Mouse (Mus musculus) lung, postnatal 0 days (tissue): ENCODE results near the gene Slc8a3. TPM values are rescaled to one million over a fixed set of nuclear protein-coding genes. Genes with fewer than 3 reads are reported as not detected.

ENCODE experiments used
- ATAC-seq: fragments of 200-750 bp; cut with Nextera tagmentation; 2 replicates; pipeline ENCODE4 v1.8.0; 2017; ENCODE audit warnings: moderate library complexity
- DNase-seq: peaks from one replicate; pipeline ENCODE4 v3.0.0-alpha.2; 2016; ENCODE audit warnings: low spot score
- H3K27ac ChIP-seq: fragments of 300-500 bp; sonication (generic); 2 replicates; pipeline ENCODE4 v1.5.1; 2014; ENCODE audit warnings: antibody characterized with exemption, mild to moderate bottlenecking, low read length, mixed read lengths
- H3K27me3 ChIP-seq: fragments of 300-500 bp; sonication (generic); replicated peaks from 2 replicates; pipeline ENCODE4 v1.6.1; 2014; ENCODE audit warnings: low read length, mixed read lengths; ENCODE audit not compliant: insufficient read depth
- H3K36me3 ChIP-seq: fragments of 300-500 bp; sonication (generic); 2 replicates; pipeline ENCODE4 v1.6.1; 2014; ENCODE audit warnings: low read length, mixed read lengths; ENCODE audit not compliant: insufficient read depth
- H3K4me1 ChIP-seq: fragments of 300-500 bp; sonication (generic); 2 replicates; pipeline ENCODE4 v1.6.1; 2014; ENCODE audit warnings: antibody characterized with exemption, low read depth, low read length, mixed read lengths; ENCODE audit not compliant: insufficient read depth
- H3K4me2 ChIP-seq: fragments of 300-500 bp; sonication (generic); replicated peaks from 2 replicates; pipeline ENCODE4 v1.6.1; 2014; ENCODE audit warnings: low read depth, mild to moderate bottlenecking, low read length, moderate library complexity, mixed read lengths
- H3K4me3 ChIP-seq: fragments of 300-500 bp; sonication (generic); 2 replicates; pipeline ENCODE4 v1.5.1; 2014; ENCODE audit warnings: low read depth, low read length
- H3K9ac ChIP-seq: fragments of 300-500 bp; sonication (generic); replicated peaks from 2 replicates; pipeline ENCODE4 v1.6.1; 2014; ENCODE audit warnings: low read depth, mild to moderate bottlenecking
- H3K9me3 ChIP-seq: fragments of 300-500 bp; sonication (generic); 2 replicates; pipeline ENCODE4 v1.6.1; 2016; ENCODE audit warnings: low read length, mixed read lengths
- CTCF ChIP-seq: IDR thresholded peaks from 2 replicates; pipeline ENCODE4 v1.5.1; 2016; ENCODE audit warnings: antibody characterized with exemption, mild to moderate bottlenecking
- EP300 ChIP-seq: IDR thresholded peaks from 2 replicates; pipeline ENCODE4 v1.6.1; 2016; ENCODE audit warnings: antibody characterized with exemption, mild to moderate bottlenecking, control low read depth
- WGBS: fragments of 180-500 bp; shearing (Covaris S2); extraction: QIAGEN DNeasy Blood & Tissue Kit; methylation state at CpG from one replicate; pipeline ENCODE4 v1.1.7; 2014; 5-methylcytosine and 5-hydroxymethylcytosine counted together
- polyA plus RNA-seq: library from polyadenylated mRNA; unstranded; fragments of >200 nt; fragmentation: Nextera tagmentation; extraction: Ambion mirVana; gene quantifications from 2 replicates; pipeline ENCODE4 v1.2.1, GENCODE M21; 2015

The Slc8a3 gene
- polyA plus RNA-seq, 1 experiment from 2014 or later, result 0.21 TPM

GRCm38 (mm10) chr12:81189636-81190035 lies 143.3 kb downstream of the Slc8a3 start:
- 59% methylated on average over 1 of the region's 1 CpGs for WGBS
- Histone ChIP-seq H3K27me3 (no peaks in the 10 kb centered on the region), H3K4me3 (no peak overlapping the region), H3K9ac (no peak overlapping the region), H3K27ac (no peak overlapping the region), H3K4me1 (no peaks in the 10 kb centered on the region), H3K4me2 (no peak overlapping the region), H3K36me3 (no peaks in the 10 kb centered on the region), H3K9me3 (no peaks in the 10 kb centered on the region)
- TF ChIP-seq CTCF, result no peak
- no peak for TF ChIP-seq EP300
- no peak for ATAC-seq
- DNase-seq, result no peak

GRCm38 (mm10) chr12:81188996-81189395 lies 144.0 kb downstream of the Slc8a3 start:
- H3K36me3 ChIP-seq, result no peaks in the 10 kb centered on the region
- no peak overlapping the region for H3K9ac ChIP-seq
- no peak overlapping the region for H3K4me3 ChIP-seq
- TF ChIP-seq CTCF, result no peak
- no peak for TF ChIP-seq EP300
- WGBS, result 85% methylated on average over 4 of the region's 4 CpGs
- H3K27ac ChIP-seq, result no peak overlapping the region
- DNase-seq, result no peak
- no peaks in the 10 kb centered on the region for H3K27me3 ChIP-seq
- H3K4me1 ChIP-seq, result no peaks in the 10 kb centered on the region
- H3K9me3 ChIP-seq, result no peaks in the 10 kb centered on the region
- H3K4me2 ChIP-seq, result no peak overlapping the region
- no peak for ATAC-seq

- DNase-seq (no peak), ATAC-seq (no peak)
- Histone ChIP-seq H3K27ac (no peak overlapping the region), H3K4me1 (no peaks in the 10 kb centered on the region), H3K36me3 (no peaks in the 10 kb centered on the region), H3K4me2 (no peak overlapping the region), H3K9ac (no peak overlapping the region), H3K9me3 (no peaks in the 10 kb centered on the region), H3K4me3 (no peak overlapping the region), H3K27me3 (no peaks in the 10 kb centered on the region)
- no peak for TF ChIP-seq CTCF
- TF ChIP-seq EP300, result no peak
- WGBS, result 73% methylated on average over 3 of the region's 3 CpGs
Measured at GRCm38 (mm10) chr12:81188423-81188822, 144.6 kb downstream of the Slc8a3 start.

GRCm38 (mm10) chr12:81186668-81187067 lies 146.3 kb downstream of the Slc8a3 start:
- Histone ChIP-seq H3K9ac (no peak overlapping the region), H3K27ac (no peak overlapping the region), H3K36me3 (no peaks in the 10 kb centered on the region), H3K9me3 (no peaks in the 10 kb centered on the region), H3K4me1 (no peaks in the 10 kb centered on the region), H3K27me3 (no peaks in the 10 kb centered on the region), H3K4me3 (no peak overlapping the region), H3K4me2 (no peak overlapping the region)
- TF ChIP-seq EP300 (no peak), CTCF (no peak)
- DNase-seq (no peak), ATAC-seq (no peak)
- 61% methylated on average over 3 of the region's 3 CpGs for WGBS

GRCm38 (mm10) chr12:81186081-81186480 lies 146.9 kb downstream of the Slc8a3 start:
- Histone ChIP-seq H3K4me3 (no peak overlapping the region), H3K27ac (no peak overlapping the region), H3K27me3 (no peaks in the 10 kb centered on the region), H3K9me3 (no peaks in the 10 kb centered on the region), H3K4me2 (no peak overlapping the region), H3K9ac (no peak overlapping the region), H3K4me1 (no peaks in the 10 kb centered on the region), H3K36me3 (no peaks in the 10 kb centered on the region)
- ATAC-seq (no peak), DNase-seq (no peak)
- no peak for TF ChIP-seq EP300
- TF ChIP-seq CTCF, result no peak
- WGBS, result 81% methylated on average over 4 of the region's 4 CpGs

- Histone ChIP-seq H3K36me3 (no peaks in the 10 kb centered on the region), H3K4me3 (no peak overlapping the region), H3K9me3 (no peaks in the 10 kb centered on the region), H3K4me2 (no peak overlapping the region), H3K9ac (no peak overlapping the region), H3K4me1 (no peaks in the 10 kb centered on the region), H3K27ac (no peak overlapping the region), H3K27me3 (no peaks in the 10 kb centered on the region)
- no peak for DNase-seq
- 86% methylated on average over 2 of the region's 2 CpGs for WGBS
- TF ChIP-seq CTCF, result no peak
- no peak for TF ChIP-seq EP300
- ATAC-seq, result no peak
Measured at GRCm38 (mm10) chr12:81184967-81185366, 148.0 kb downstream of the Slc8a3 start.

GRCm38 (mm10) chr12:81182073-81182472 lies 150.9 kb downstream of the Slc8a3 start:
- Histone ChIP-seq H3K4me2 (no peak overlapping the region), H3K4me1 (no peaks in the 10 kb centered on the region), H3K27me3 (no peaks in the 10 kb centered on the region), H3K27ac (no peak overlapping the region), H3K9me3 (no peaks in the 10 kb centered on the region), H3K36me3 (no peaks in the 10 kb centered on the region), H3K4me3 (no peak overlapping the region), H3K9ac (no peak overlapping the region)
- 57% methylated on average over 3 of the region's 3 CpGs for WGBS
- ATAC-seq (no peak), DNase-seq (peak; percentile 49)
- peak; percentile 89 for TF ChIP-seq CTCF
- TF ChIP-seq EP300, result no peak
